Mouse (Mus musculus) megakaryocyte, embryonic 14.5 days (primary cell): ENCODE results near the gene Ilk.

Source experiments
- FLI1 ChIP-seq: IDR thresholded peaks from 2 replicates; pipeline ENCODE4 v1.6.1; 2012; ENCODE audit warnings: low read length, inconsistent platforms, mixed read lengths
- GATA1 ChIP-seq: IDR thresholded peaks from 3 replicates; pipeline ENCODE4 v1.6.1; 2012; ENCODE audit warnings: mixed read lengths, low read length, inconsistent platforms, borderline replicate concordance

DNA sequence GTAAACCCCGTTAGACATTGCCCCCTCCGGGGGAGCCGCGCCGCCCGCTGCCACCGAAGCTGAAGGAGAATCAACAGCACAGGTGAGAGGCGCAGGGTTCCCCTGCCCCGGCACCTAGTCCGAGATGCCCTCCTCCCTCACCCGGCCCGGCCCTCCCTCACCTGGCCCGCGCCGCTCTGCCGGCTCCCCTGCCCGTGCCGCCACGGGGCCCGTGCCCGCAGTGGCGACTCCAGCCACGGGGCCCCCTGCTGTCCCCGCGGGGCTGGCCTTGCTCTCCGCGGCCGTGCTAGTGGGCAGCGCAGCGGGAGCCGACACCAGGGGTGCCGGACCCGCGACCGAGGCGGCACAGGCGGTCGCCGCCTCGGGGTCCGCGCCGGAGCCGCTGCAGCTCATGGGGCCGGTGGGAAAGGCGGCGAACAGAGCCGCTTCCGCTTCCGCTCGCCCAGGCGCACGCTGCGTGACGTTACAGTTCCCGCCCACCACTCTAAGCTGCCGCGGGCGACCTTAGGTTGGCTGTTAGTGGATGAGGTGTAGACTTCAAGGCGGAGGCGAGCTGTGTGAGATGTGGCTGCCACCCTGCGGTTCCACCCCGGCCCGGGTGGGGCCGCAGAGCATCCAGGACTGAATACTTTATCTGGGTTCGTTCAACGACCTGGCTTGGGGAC, 7.7 kb downstream of the Ilk start, which contains the start of gene Taf10:
- no peak for TF ChIP-seq GATA1
- no peak for TF ChIP-seq FLI1
